Mouse (Mus musculus) ZHBTc4 (cell line): ENCODE measurements around the gene Ppm1h.

Source experiments
- DNase-seq: peaks from one replicate; pipeline ENCODE4 v3.0.0-alpha.2; 2011; ENCODE audit warnings: low read depth, low spot score

The Ppm1h gene

DNA sequence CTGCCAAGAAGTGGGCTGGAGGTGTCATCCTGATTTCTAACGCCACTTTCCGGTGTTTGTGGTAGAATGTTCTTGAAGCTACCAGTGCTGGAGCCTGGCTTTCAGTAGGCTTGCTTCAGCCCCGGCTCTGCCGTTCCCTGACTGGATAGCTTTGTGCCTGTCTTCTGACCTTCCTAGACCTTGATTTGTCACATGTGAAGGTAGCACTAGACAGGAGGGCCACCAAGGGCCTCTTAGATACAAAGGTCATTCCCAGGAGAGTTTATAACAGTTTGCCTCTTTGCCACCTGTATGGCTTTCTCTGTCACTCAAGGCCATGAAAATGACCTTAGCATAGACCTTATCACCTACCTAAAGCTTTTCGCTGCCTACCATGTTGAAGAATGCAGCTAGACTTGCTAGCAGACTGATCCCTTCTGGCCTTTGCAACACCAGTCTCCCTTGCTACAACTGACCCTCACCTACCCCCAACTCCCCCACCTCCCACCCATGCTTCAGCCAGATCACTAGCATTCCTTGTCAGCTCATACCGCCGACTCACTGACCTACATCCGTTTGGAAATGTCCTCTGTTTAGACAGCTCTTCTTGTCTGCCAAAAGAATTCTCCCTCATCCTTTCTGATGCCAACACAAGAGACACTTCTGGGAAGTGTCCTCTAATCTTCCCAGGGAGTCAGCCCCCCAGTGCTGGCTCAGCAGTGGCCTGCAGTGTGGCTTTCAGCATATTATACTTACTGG lies 180.5 kb downstream of the Ppm1h start:
- DNase-seq: no peak

GRCm38 (mm10) chr10:122859642-122859997 lies 181.1 kb downstream of the Ppm1h start:
- DNase-seq: no peak

GRCm38 (mm10) chr10:122860076-122860475 lies 181.5 kb downstream of the Ppm1h start:
- DNase-seq: no peak

DNA sequence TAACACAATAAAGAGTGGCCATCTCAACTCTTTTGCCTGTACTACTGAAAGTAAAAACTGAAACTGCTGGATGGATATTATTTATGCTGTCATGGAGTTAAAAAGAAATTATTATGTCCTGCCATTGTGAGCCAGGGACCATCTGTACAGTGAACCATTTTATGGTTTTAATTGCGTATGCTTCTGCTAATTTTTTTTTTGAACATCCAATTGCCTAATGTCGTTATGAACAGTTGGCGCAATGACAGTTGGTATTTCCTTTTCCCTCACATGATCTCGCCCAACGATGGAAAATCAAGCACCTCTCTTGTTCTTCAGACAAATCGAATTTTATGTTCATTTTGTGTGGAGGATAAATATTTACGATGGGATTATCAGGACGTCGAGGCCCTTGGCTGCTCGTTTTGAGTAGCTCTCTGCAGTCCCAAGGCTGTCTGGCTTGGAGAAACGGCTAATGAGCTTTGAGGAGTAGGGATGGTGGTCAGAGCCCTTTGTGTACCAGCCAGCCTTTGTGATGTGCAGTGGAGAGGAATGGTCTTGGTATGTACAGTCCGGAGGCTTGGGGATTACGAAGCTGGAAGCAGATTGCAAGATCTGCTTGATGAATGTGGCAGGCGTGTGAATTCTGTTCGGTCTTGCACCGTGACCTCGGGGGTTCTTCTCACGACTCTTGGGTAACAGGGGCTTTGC lies 183.3 kb downstream of the Ppm1h start:
- no peak for DNase-seq

GRCm38 (mm10) chr10:122862386-122863023 lies 183.9 kb downstream of the Ppm1h start:
- peak; percentile 23 for DNase-seq

DNA sequence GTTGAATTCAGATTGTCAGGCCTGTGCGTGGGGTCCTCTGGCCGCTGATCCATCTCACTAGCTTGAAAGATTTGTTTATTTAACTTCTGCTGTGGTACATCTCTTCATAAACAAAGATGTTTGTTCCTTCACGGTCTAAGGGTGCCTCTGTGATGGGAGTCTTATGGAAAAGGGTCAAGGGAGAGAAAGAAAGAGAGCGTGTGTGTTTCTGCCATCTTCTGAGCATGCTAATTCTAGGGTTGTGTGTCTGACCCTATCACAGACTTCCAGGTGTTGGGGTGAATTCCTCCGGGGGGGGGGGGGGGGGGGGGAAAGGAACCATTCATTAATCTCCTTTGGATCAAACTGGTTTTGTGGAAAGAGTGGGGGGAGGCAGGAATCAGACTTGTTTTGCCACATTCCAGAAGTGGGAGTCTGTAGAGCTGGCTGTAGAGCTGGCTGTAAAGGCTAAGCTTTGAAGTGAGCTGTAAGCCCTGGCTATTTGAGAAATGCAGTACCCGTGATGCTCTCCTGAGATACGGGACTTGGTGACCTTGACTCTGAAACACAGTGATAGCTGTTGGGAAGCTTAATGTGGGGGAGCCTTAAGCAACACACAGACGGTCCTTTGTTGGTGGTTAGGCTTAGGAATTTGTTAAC lies 191.4 kb downstream of the Ppm1h start:
- no peak for DNase-seq

- no peak for DNase-seq
Observed at GRCm38 (mm10) chr10:122870848-122871494, 192.4 kb downstream of the Ppm1h start.

GRCm38 (mm10) chr10:122872720-122873119 lies 194.2 kb downstream of the Ppm1h start:
- DNase-seq: no peak

DNA sequence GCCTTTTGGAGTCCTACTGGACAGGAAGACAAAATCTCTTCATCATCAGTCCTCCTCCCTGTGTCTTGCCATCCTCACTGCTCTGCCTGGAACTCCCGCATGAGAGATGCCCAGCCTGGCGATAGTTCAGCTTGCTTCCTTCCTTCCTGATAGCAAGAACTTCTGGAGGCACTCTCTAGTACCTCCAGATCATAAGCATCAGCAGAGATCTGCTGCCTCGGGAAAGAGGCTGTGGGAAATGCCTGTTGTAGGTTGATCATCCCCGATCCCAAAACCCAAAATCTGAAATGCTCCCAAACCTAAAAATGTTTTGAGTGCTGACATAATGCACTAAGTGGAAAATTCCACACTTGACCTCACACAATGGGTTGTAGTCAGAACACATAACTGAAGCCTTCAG lies 198.4 kb downstream of the Ppm1h start:
- DNase-seq: no peak

DNA sequence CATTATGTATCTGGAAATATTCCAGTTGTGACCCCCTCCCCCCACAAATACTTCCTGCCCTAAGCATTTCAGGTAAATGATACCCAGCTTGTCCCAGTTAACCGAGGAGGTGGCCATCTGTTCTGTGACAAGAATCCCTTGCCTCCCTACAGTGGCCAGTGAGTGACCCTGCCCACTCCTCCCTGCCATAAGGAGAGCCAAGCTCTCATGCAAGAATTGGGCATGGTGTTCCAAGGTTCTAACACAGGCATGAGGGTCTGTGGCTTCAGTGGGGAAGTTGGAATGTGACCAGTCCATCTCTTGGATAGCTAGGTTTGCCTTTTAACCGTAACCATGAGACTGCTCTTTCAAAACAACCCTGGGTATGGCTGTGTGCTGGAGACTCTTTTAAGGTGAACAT lies 198.9 kb downstream of the Ppm1h start:
- DNase-seq: no peak

GRCm38 (mm10) chr10:122881456-122881855 lies 202.9 kb downstream of the Ppm1h start:
- DNase-seq: no peak

GRCm38 (mm10) chr10:122882614-122883013 lies 204.1 kb downstream of the Ppm1h start:
- DNase-seq: peak; percentile 39

DNA sequence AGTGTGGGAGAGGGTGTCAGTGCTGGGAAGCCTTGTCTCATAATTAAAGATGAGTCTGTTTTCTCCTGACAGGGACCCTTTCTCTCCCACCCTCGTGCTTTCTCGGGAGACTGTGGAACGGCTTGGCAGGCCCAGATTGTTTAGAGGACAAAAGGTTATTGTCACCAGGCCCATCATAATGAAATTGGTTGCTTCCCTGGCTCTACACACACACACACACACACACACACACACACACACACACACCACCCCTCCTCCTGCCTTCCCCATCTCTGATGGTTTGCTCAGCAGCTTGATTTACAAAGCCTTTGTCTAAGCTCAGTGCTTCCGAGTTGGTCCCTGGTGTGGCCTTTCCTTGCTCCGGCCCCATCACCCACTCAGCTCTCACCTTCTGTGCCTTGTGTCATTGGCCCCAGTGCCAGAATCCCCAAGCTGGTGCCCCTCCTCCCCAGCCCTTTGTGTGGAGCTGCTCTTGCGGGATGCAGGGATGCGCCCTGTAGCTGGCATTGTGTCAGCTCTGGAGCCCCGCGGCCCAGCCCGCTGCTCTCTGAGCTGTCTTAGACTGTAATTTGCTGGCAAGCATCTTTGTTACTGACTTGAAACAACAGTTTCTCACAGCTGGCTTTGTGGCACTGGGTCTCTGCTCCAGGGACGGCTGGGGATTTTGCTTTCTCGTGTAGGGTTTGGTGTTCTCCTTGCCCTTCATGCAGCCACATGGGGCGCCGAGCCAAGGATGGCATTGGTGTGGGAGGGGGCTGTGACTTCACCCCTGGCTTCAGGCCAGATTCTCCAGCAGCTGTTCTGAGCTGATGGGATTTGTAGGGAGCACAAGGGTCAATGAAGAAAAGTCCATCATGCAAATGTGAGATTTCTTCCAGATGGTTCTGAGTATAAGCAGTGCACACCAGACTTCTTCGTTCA lies 205.5 kb downstream of the Ppm1h start:
- peak; percentile 86 for DNase-seq

GRCm38 (mm10) chr10:122885301-122885700 lies 206.7 kb downstream of the Ppm1h start:
- no peak for DNase-seq

DNA sequence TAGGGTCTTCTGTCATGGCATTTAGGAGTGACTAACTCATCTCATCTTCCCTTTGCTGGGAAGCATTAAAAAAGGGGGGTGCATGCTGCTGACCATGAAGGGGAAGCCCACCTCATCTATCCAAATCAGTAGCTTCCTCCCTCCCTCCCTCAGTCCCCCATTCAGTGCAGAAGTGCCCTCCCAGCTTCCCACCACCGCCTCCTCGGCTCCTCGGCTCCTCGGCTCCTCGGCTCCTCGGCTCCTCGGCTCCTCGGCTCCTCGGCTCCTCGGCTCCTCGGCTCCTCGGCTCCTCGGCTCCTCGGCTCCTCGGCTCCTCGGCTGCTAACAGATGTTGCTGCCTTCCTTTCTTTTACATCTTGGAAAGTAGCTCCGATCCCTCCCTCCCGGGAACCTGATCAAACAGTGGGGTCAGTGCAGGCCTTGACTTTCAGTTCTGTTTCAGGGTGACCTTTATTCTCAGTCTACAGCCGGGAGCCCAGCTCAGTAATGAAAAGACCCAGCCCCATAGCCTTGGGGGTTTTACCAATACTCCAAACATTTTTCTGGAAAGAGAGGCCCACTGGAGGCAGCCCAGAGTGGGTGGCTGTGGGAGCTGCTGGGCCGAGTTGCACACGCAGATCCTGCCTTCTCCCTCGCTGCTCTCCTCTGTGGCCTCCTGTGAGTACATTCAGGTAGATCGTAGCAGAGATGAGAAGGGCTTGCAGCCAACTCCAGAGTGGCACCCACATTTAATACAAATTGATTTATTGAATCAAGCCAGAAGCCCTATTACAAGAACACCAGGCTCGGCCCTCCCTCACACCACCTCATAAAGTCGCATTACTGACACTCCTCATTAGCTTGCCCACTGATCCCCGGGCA lies 207.7 kb downstream of the Ppm1h start:
- no peak for DNase-seq

DNA sequence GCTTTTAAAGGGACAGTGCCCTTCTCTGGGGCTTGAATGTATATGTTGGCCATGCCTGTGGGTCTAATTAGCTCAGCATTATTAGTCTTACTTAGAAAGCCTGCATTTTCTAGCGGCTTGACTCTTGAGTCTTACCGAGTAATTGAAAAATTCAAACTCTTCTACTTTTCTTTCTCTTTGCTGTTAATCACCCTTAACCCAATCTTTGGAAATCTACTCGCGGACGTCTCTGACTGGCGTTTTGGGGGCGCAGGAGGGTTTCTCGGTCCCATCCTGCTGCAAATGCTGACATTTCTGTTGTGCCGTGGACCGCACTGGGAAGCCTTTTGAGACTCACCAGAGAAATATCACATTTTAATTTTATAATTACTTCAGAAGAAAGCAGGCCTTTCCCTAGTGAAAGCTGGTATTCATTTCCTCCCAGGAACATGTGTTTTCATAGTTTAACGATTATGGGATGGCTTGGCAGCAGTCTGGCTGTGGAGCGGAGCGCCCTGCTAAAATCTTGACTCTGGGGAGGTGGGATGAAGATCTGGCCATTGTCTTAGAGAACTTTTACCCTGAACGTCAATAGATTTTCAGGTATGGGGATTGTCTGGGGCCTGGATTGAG lies 208.5 kb downstream of the Ppm1h start:
- no peak for DNase-seq

GRCm38 (mm10) chr10:122887528-122888183 lies 209.1 kb downstream of the Ppm1h start:
- DNase-seq: no peak

DNA sequence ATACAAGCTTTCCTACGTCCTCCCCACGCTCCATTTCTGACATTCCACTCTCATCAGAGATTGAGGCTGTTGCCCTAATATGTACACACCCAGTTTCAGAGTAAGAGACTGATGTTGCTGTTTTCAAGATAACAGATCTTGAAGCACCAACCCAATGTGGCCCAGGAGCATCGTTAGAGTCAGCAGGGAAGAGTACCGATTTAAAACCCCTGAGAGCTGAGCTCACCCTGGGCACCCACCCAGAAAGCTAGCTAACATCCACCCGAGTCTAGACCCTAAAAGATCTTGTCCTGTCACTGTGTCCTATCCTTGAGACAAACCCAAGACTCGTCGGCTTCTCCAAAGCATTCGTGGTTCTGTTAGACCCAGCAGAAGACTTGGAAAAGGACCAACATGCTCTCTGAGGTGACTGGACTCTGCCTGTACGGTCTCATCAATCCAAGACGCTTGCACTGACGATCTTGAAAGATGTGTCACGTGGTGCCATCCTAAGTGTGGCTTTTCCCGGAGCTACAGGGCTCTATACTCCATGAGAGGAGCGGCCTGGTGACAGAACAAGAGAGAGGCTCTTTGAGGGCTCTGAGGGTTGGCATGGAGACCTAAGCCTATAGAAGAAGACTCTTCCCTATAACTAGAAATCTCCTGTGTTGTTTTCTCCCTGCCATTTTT lies 212.3 kb downstream of the Ppm1h start:
- DNase-seq: no peak
